8 mouse cellular contexts compared by ENCODE assay signal in the genomic region with DNA sequence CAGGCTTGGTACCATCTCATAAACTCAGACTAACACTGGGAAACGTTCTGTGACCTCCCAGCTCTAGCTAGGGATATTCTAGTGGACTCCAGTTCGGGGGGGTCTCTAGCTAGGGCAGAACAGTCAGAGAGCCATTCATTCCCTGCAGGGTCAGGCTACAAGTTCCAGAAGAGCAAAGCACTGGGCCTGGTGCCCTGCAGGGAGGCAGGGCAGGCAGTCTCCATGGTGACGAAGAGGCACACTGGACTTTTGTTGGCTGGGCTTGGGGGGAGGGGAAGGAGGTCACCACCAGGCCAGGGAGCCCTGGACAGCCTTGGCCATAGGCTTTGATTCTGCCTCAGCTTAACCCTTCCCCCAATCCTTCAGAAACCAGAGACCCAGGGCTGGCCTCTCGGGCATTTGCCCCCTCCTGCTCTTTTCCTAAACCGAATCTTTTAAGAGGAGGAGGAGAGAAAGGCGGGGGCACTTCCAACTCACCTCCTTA. TPM values are rescaled to one million over a fixed set of nuclear protein-coding genes. Genes with fewer than 3 reads are reported as not detected.
DNase-seq lines count a peak whose midpoint lies in the region; ATAC-seq and TF ChIP-seq lines count a peak whose summit lies in the region.

TSS of gene AC134908.4 (minus strand) at position 51 of the 484 bp plus-strand sequence.

- H3K79me2 ChIP-seq in MEL (ENCODE audit: control insufficient read depth, insufficient read depth, low read length, poor library complexity): peaks cover 20% of the 10 kb centered on the region
- H3K79me2 ChIP-seq in macrophage (ENCODE audit: inconsistent target): peaks cover 13% of the 10 kb centered on the region; the same call in 1 of the 2 replicates

- TF ChIP-seq EP300 in MEL (IDR thresholded peaks at IDR 0.05; ENCODE audit: low read depth in 1 of 2, low read length in 2 of 2): no peak

- no peaks in the 10 kb centered on the region for H3K9me3 ChIP-seq in MEL (replicated peaks; ENCODE audit: insufficient read depth, low read length)
- H3K9me3 ChIP-seq in forebrain, embryonic 14.5 days (replicated peaks; ENCODE audit: control insufficient read depth, low read length): no peaks in the 10 kb centered on the region
- no peaks in the 10 kb centered on the region for H3K9me3 ChIP-seq in kidney, embryonic 16.5 days (ENCODE audit: low read length)

- TF ChIP-seq RAD21 in MEL (IDR thresholded peaks at IDR 0.05; ENCODE audit: low read depth, low read length): no peak

- no peaks in the 10 kb centered on the region for H3K27me3 ChIP-seq in MEL (ENCODE audit: control insufficient read depth in 1 of 2, insufficient read depth in 2 of 2, low read length in 2 of 2)
- H3K27me3 ChIP-seq in forebrain, embryonic 14.5 days (replicated peaks; ENCODE audit: control insufficient read depth, insufficient read depth, low read length): no peaks in the 10 kb centered on the region
- H3K27me3 ChIP-seq in kidney, embryonic 16.5 days (ENCODE audit: insufficient read depth, low read length): no peaks in the 10 kb centered on the region

- peaks cover 0 to 29% of the 10 kb centered on the region in 2 experiments; a peak in 2 of 4 replicates for H3K4me1 ChIP-seq in MEL (ENCODE audit: control insufficient read depth in 1 of 2, insufficient read depth in 2 of 2, low read length in 2 of 2)
- H3K4me1 ChIP-seq in forebrain, embryonic 14.5 days (ENCODE audit: control insufficient read depth, insufficient read depth, low read length): peaks cover 41% of the 10 kb centered on the region
- H3K4me1 ChIP-seq in kidney, embryonic 16.5 days (ENCODE audit: insufficient read depth, low read length): peaks cover 59% of the 10 kb centered on the region

- TF ChIP-seq CTCF in gastrocnemius, adult 2 months (IDR thresholded peaks at IDR 0.05): no peak
- no peak for TF ChIP-seq CTCF in MEL (IDR thresholded peaks at IDR 0.05 in 2 of 3, conservative IDR thresholded peaks at IDR 0.05 in 1 of 3; ENCODE audit: control insufficient read depth in 1 of 3, insufficient read depth in 1 of 3, low read depth in 2 of 3, low read length in 3 of 3, poor library complexity in 1 of 3, severe bottlenecking in 1 of 3)

- H3K4me3 ChIP-seq in gastrocnemius, adult 2 months: peak within 1 kb of the TSS; percentile 83
- H3K4me3 ChIP-seq in MEL (ENCODE audit: control insufficient read depth in 1 of 2, insufficient read depth in 1 of 2, low read depth in 2 of 2, low read length in 2 of 2) (peak within 1 kb of the TSS; percentile 69 to 95), macrophage (ENCODE audit: inconsistent target) (peak within 1 kb of the TSS; percentile 53)
- H3K4me3 ChIP-seq in forebrain, embryonic 14.5 days (ENCODE audit: low read depth, low read length): peak within 1 kb of the TSS; percentile 60
- H3K4me3 ChIP-seq in kidney, embryonic 16.5 days (ENCODE audit: low read length): peak within 1 kb of the TSS; percentile 72

- ATAC-seq in forebrain, embryonic 14.5 days: no peak
- peak; percentile 23 for ATAC-seq in kidney, embryonic 16.5 days (ENCODE audit: low FRiP score, low TSS enrichment)
- no peak for ATAC-seq in megakaryocyte progenitor cell, adult 5-6 weeks (replicated peaks; ENCODE audit: poor library complexity)

- DNase-seq in gastrocnemius, adult 2 months: no peak
- no peak for DNase-seq in gastrocnemius, adult 18-20 months (ENCODE audit: low spot score)
- no peak for DNase-seq in MEL (ENCODE audit: low read depth, low spot score)
- no peak for DNase-seq in forebrain, embryonic 14.5 days (ENCODE audit: low spot score)
- DNase-seq in yolk sac, embryonic 10.5 days (ENCODE audit: low spot score): peak; percentile 69

- intact Hi-C loops in gastrocnemius, adult 2 months (cut with DNase I): loop anchor here (10.0 kb wide), 1 partner anchor 221 kb away; the partner anchor contains the start of genes Lmf1 and Sox8

- H3K27ac ChIP-seq in gastrocnemius, adult 2 months: peak within 1 kb of the TSS; percentile 87
- H3K27ac ChIP-seq in MEL (ENCODE audit: control insufficient read depth, low read depth, low read length) (no peak within 1 kb of the TSS), macrophage (no peak within 1 kb of the TSS)
- peak within 1 kb of the TSS; percentile 60 for H3K27ac ChIP-seq in forebrain, embryonic 14.5 days (ENCODE audit: low read depth, low read length)
- H3K27ac ChIP-seq in kidney, embryonic 16.5 days (ENCODE audit: low read length): peak within 1 kb of the TSS; percentile 58; the same call in 1 of the 2 replicates

- WGBS in forebrain, embryonic 14.5 days: 4% methylated on average over 6 of the region's 6 CpGs
- WGBS in kidney, embryonic 16.5 days: 9% methylated on average over 6 of the region's 6 CpGs
- WGBS in macrophage (ENCODE audit: missing documents): 77% methylated on average over 6 of the region's 6 CpGs

- H3K36me3 ChIP-seq in MEL (ENCODE audit: control insufficient read depth in 1 of 2, insufficient read depth in 2 of 2, low read length in 2 of 2): peaks cover 0 to 8% of the 10 kb centered on the region in 2 experiments; a peak in 1 of 4 replicates
- H3K36me3 ChIP-seq in forebrain, embryonic 14.5 days (ENCODE audit: control insufficient read depth, insufficient read depth, low read length): no peaks in the 10 kb centered on the region
- no peaks in the 10 kb centered on the region for H3K36me3 ChIP-seq in kidney, embryonic 16.5 days (ENCODE audit: insufficient read depth, low read length)
- H3K36me3 ChIP-seq in macrophage (ENCODE audit: inconsistent target): no peaks in the 10 kb centered on the region

- peak within 1 kb of the TSS; percentile 73 for H3K9ac ChIP-seq in MEL (ENCODE audit: control insufficient read depth, low read depth, low read length, poor library complexity, severe bottlenecking)
- peak within 1 kb of the TSS; percentile 63 for H3K9ac ChIP-seq in forebrain, embryonic 14.5 days (ENCODE audit: low read length)
- H3K9ac ChIP-seq in kidney, embryonic 16.5 days (replicated peaks; ENCODE audit: low read length): peak within 1 kb of the TSS; percentile 81

- TF ChIP-seq POLR2A in MEL (IDR thresholded peaks at IDR 0.05; ENCODE audit: control insufficient read depth in 1 of 2, insufficient read depth in 1 of 2, low read depth in 1 of 2, low read length in 2 of 2, poor library complexity in 1 of 2): no peak

- H3K4me2 ChIP-seq in forebrain, embryonic 14.5 days (ENCODE audit: low read length): peak within 1 kb of the TSS; percentile 73
- peak within 1 kb of the TSS; percentile 74 for H3K4me2 ChIP-seq in kidney, embryonic 16.5 days (replicated peaks; ENCODE audit: low read depth, low read length)

TF ChIP-seq in MEL, 35 proteins besides CTCF, POLR2A, EP300 and RAD21:
- TF ChIP-seq E2F4 (IDR thresholded peaks at IDR 0.05; ENCODE audit: borderline replicate concordance, low read depth, low read length) (no peak), ZKSCAN1 (IDR thresholded peaks at IDR 0.05; ENCODE audit: low read depth, low read length) (no peak), GATA1 (IDR thresholded peaks at IDR 0.05; ENCODE audit: low read depth, low read length) (no peak), MAFK (IDR thresholded peaks at IDR 0.05; ENCODE audit: borderline replicate concordance, low read depth, low read length) (no peak), GABPA (IDR thresholded peaks at IDR 0.05; ENCODE audit: low read depth, low read length) (no peak), UBTF (IDR thresholded peaks at IDR 0.05; ENCODE audit: borderline replicate concordance, insufficient read depth, low read depth, low read length) (no peak), RCOR1 (IDR thresholded peaks at IDR 0.05; ENCODE audit: low read depth, low read length) (no peak), CHD2 (IDR thresholded peaks at IDR 0.05; ENCODE audit: low read length) (no peak), HCFC1 (IDR thresholded peaks at IDR 0.05; ENCODE audit: low read depth, low read length) (no peak), MAZ (IDR thresholded peaks at IDR 0.05; ENCODE audit: low read depth, low read length) (no peak), POLR2AphosphoS2 (IDR thresholded peaks at IDR 0.05; ENCODE audit: low read length) (no peak), USF2 (IDR thresholded peaks at IDR 0.05; ENCODE audit: borderline replicate concordance in 1 of 2, insufficient read depth in 1 of 2, low read depth in 1 of 2, low read length in 2 of 2) (no peak), MYB (IDR thresholded peaks at IDR 0.05; ENCODE audit: low read depth, low read length) (no peak), SMC3 (IDR thresholded peaks at IDR 0.05; ENCODE audit: low read depth, low read length) (no peak), MEF2A (IDR thresholded peaks at IDR 0.05; ENCODE audit: extremely low read depth, insufficient replicate concordance, low read depth, low read length, poor library complexity, severe bottlenecking) (no peak), POLR2AphosphoS5 (IDR thresholded peaks at IDR 0.05; ENCODE audit: borderline replicate concordance, low read depth, low read length) (no peak), MAX (IDR thresholded peaks at IDR 0.05; ENCODE audit: low read length) (no peak), ZNF384 (IDR thresholded peaks at IDR 0.05; ENCODE audit: low read depth, low read length) (no peak), ELF1 (IDR thresholded peaks at IDR 0.05; ENCODE audit: low read depth, low read length) (no peak), ETS1 (IDR thresholded peaks at IDR 0.05; ENCODE audit: low read depth, low read length) (no peak)

RNA-seq across cellular contexts. Expression of gene AC134908.4, which starts in this region (rescaled TPM):
- total RNA-seq in gastrocnemius, adult 2 months (2021): not detected
- total RNA-seq in gastrocnemius, adult 18-20 months (2021): not detected
- 0.92 TPM in 1 of 2 replicates, not detected in the other for total RNA-seq in MEL (2012; rRNA removed)
- polyA plus RNA-seq in MEL (2012; ENCODE audit: insufficient read depth in 1 of 2, insufficient read length in 2 of 2, low read depth in 1 of 2, low replicate concordance in 2 of 2, missing spikeins in 1 of 2) (not detected), macrophage (2018) (not detected in 3 replicates)
- 0.57 and 0.88 TPM in 2 replicates for polyA plus RNA-seq in forebrain, embryonic 14.5 days (2014; fragmentation: Nextera tagmentation; extraction: Ambion mirVana)
- 0.40 and 0.57 TPM in 2 replicates for polyA plus RNA-seq in kidney, embryonic 16.5 days (2015; fragmentation: Nextera tagmentation; extraction: Ambion mirVana)
- total RNA-seq in macrophage (2018; cell fraction: chromatin; rRNA removed): not detected
- total RNA-seq in macrophage (2018; cell fraction: cytosol; rRNA removed): 1 to 10 TPM in 1 of 26 experiments, under 1 TPM in 5, not detected in 20; 0.25 to 1.0 (median 0.38) TPM
- total RNA-seq in macrophage (2018; cell fraction: nucleus; rRNA removed): not detected
- total RNA-seq in megakaryocyte progenitor cell, adult 5-6 weeks (2015): 1.8 TPM in 1 of 2 replicates, not detected in the other
- total RNA-seq in megakaryocyte progenitor cell, adult 5-6 weeks (2017): not detected in 2 replicates

Comparison
In these comparisons a context has a peak if more than half of its experiments do, and no peak if none do; other contexts are left out.
1. Peak in ATAC-seq, H3K4me3 ChIP-seq, H3K27ac ChIP-seq, H3K9ac ChIP-seq and H3K4me2 ChIP-seq in kidney, embryonic 16.5 days; RNA of the gene not detected or under 1 TPM.
2. H3K27ac ChIP-seq: peak in gastrocnemius, adult 2 months (single experiment) and forebrain, embryonic 14.5 days (single experiment); none in MEL (single experiment) and macrophage (single experiment).
3. Peak in every context shown above with its lines, with median percentiles within 50 percentile points of each other: H3K4me3 ChIP-seq and H3K9ac ChIP-seq.